Mouse (Mus musculus) cerebellum, adult 2 months (tissue): Measurements from ENCODE around the gene Gbf1. TPM values are rescaled to one million over a fixed set of nuclear protein-coding genes. Genes with fewer than 3 reads are reported as not detected.

Experiments
- DNase-seq, 2 experiments: peaks; one replicate each; pipeline ENCODE4 v3.0.0; 2021
- H3K27ac ChIP-seq: fragments of 200-500 bp; 2 replicates; pipeline ENCODE4 v1.5.1; 2012; ENCODE audit warnings: low read length, control low read depth, inconsistent platforms; ENCODE audit not compliant: insufficient read depth
- H3K27me3 ChIP-seq: fragments of 200-500 bp; 2 replicates; pipeline ENCODE4 v1.6.1; 2012; ENCODE audit warnings: inconsistent platforms, mild to moderate bottlenecking, low read length, moderate library complexity; ENCODE audit not compliant: control insufficient read depth, insufficient read depth
- H3K4me1 ChIP-seq: fragments of 200-500 bp; 2 replicates; pipeline ENCODE4 v1.6.1; 2011; ENCODE audit warnings: low read length; ENCODE audit not compliant: control insufficient read depth, insufficient read depth
- H3K4me3 ChIP-seq: fragments of 200-500 bp; replicated peaks from 2 replicates; pipeline ENCODE3; 2011; ENCODE audit warnings: mild to moderate bottlenecking, low read depth, low read length, control low read depth; ENCODE audit not compliant: insufficient read depth
- CTCF ChIP-seq: fragments of 200-500 bp; IDR thresholded peaks from 2 replicates; pipeline ENCODE4 v1.5.1; 2011; ENCODE audit warnings: low read depth, mild to moderate bottlenecking, control low read depth, low read length, moderate library complexity, borderline replicate concordance; ENCODE audit not compliant: insufficient read depth
- POLR2A ChIP-seq: fragments of 200-500 bp; IDR thresholded peaks from 2 replicates; pipeline ENCODE4 v1.6.1; 2011; ENCODE audit warnings: low read length, control low read depth, borderline replicate concordance; ENCODE audit not compliant: insufficient read depth
- WGBS: fragments of 180-500 bp; shearing (Covaris S2); methylation state at CpG from one replicate; pipeline ENCODE4 v1.1.7; 2018; 5-methylcytosine and 5-hydroxymethylcytosine counted together
- polyA plus RNA-seq: library from polyadenylated mRNA; depleted of rRNA; stranded (reverse); fragments of >200 nt; gene quantifications from 2 replicates; pipeline ENCODE4 v1.2.3, GENCODE M21; 2012

Gbf1 gene
- polyA plus RNA-seq, 1 experiment, result 85.3 TPM

- 89% methylated on average over 3 of the region's 3 CpGs for WGBS
These were observed 29.9 kb downstream of the Gbf1 start for GRCm38 (mm10) chr19:46182241-46182640.

GRCm38 (mm10) chr19:46186611-46187010 is 34.3 kb downstream of the Gbf1 start:
- no peak overlapping the region for H3K4me3 ChIP-seq
- TF ChIP-seq CTCF, result no peak
- no peaks in the 10 kb centered on the region for H3K27me3 ChIP-seq
- WGBS, result 33% methylated on average over 3 of the region's 3 CpGs
- H3K4me1 ChIP-seq, result no peaks in the 10 kb centered on the region
- no peak for DNase-seq
- no peak overlapping the region for H3K27ac ChIP-seq

More at GRCm38 (mm10) chr19:46182241-46182640, 29.9 kb downstream of the Gbf1 start:
- H3K27ac ChIP-seq, result no peak overlapping the region
- H3K27me3 ChIP-seq, result no peaks in the 10 kb centered on the region
- no peak for TF ChIP-seq CTCF
- TF ChIP-seq POLR2A, result no peak
- no peak overlapping the region for H3K4me3 ChIP-seq
- DNase-seq, result no peak
- no peaks in the 10 kb centered on the region for H3K4me1 ChIP-seq

GRCm38 (mm10) chr19:46187203-46187602 is 34.9 kb downstream of the Gbf1 start:
- H3K4me1 ChIP-seq, result no peaks in the 10 kb centered on the region
- no peak overlapping the region for H3K27ac ChIP-seq
- no peak for DNase-seq
- no peaks in the 10 kb centered on the region for H3K27me3 ChIP-seq
- H3K4me3 ChIP-seq, result no peak overlapping the region
- TF ChIP-seq CTCF (no peak), POLR2A (no peak)
- 84% methylated on average over 2 of the region's 2 CpGs for WGBS

- WGBS, result 92% methylated on average over 3 of the region's 3 CpGs
- Histone ChIP-seq H3K27me3 (no peaks in the 10 kb centered on the region), H3K27ac (no peak overlapping the region), H3K4me3 (no peak overlapping the region), H3K4me1 (no peaks in the 10 kb centered on the region)
- TF ChIP-seq CTCF, result no peak
- no peak for TF ChIP-seq POLR2A
- no peak for DNase-seq
These were observed 46.0 kb downstream of the Gbf1 start for GRCm38 (mm10) chr19:46198293-46198692.

- TF ChIP-seq POLR2A (no peak), CTCF (no peak)
- 87% methylated on average over 5 of the region's 5 CpGs for WGBS
- Histone ChIP-seq H3K27ac (no peak overlapping the region), H3K27me3 (no peaks in the 10 kb centered on the region), H3K4me3 (no peak overlapping the region), H3K4me1 (no peaks in the 10 kb centered on the region)
- DNase-seq, result no peak
These were observed 46.6 kb downstream of the Gbf1 start for GRCm38 (mm10) chr19:46198891-46199290.

GRCm38 (mm10) chr19:46204166-46204565 is 51.9 kb downstream of the Gbf1 start:
- DNase-seq, result no peak
- Histone ChIP-seq H3K4me1 (no peaks in the 10 kb centered on the region), H3K27me3 (no peaks in the 10 kb centered on the region), H3K4me3 (no peak overlapping the region), H3K27ac (no peak overlapping the region)
- TF ChIP-seq CTCF, result no peak
- TF ChIP-seq POLR2A, result no peak
- 80% methylated on average over 6 of the region's 6 CpGs for WGBS

GRCm38 (mm10) chr19:46205680-46206079 is 53.4 kb downstream of the Gbf1 start:
- no peak overlapping the region for H3K4me3 ChIP-seq
- H3K4me1 ChIP-seq, result no peaks in the 10 kb centered on the region
- WGBS, result 93% methylated on average over 6 of the region's 6 CpGs
- H3K27me3 ChIP-seq, result no peaks in the 10 kb centered on the region
- H3K27ac ChIP-seq, result no peak overlapping the region
- DNase-seq, result no peak
- no peak for TF ChIP-seq CTCF
- no peak for TF ChIP-seq POLR2A

GRCm38 (mm10) chr19:46210951-46211350 is 58.6 kb downstream of the Gbf1 start:
- no peak for TF ChIP-seq POLR2A
- no peak for TF ChIP-seq CTCF
- Histone ChIP-seq H3K27ac (no peak overlapping the region), H3K4me1 (peaks cover 6% of the 10 kb centered on the region), H3K27me3 (no peaks in the 10 kb centered on the region), H3K4me3 (no peak overlapping the region)
- DNase-seq, result no peak
